Mouse (Mus musculus) lung, adult 18-20 months (tissue): ENCODE results near the gene Wfikkn2.

Source experiments
- DNase-seq, 2 experiments: peaks; one replicate each; pipeline ENCODE4 v3.0.0; 2022; ENCODE audit warnings: mixed read lengths in 2 of 2

Wfikkn2 gene

GRCm38 (mm10) chr11:94216247-94216646, 29.6 kb downstream of the Wfikkn2 start:
- no peak for DNase-seq

- DNase-seq: no peak
These were observed 30.2 kb downstream of the Wfikkn2 start for GRCm38 (mm10) chr11:94215581-94215980.

GRCm38 (mm10) chr11:94213735-94214594, 31.8 kb downstream of the Wfikkn2 start:
- DNase-seq: peak in 1 of 2 experiments; percentile 20

GRCm38 (mm10) chr11:94212997-94213396, 32.8 kb downstream of the Wfikkn2 start:
- no peak for DNase-seq

- DNase-seq: no peak
These were observed 33.3 kb downstream of the Wfikkn2 start for GRCm38 (mm10) chr11:94212489-94212836.

- peak; percentile 76 to 82 for DNase-seq
These were observed 33.9 kb downstream of the Wfikkn2 start for GRCm38 (mm10) chr11:94211651-94212488.

- DNase-seq: peak; percentile 99
These were observed 34.6 kb downstream of the Wfikkn2 start, which contains the start of gene Tob1 for GRCm38 (mm10) chr11:94211124-94211603. Tob1 (plus strand) TSS chr11:94211454.

- peak; percentile 96 to 97 for DNase-seq
These were observed 35.4 kb downstream of the Wfikkn2 start for GRCm38 (mm10) chr11:94210191-94211086.

- peak; percentile 50 to 61 for DNase-seq
These were observed 36.1 kb downstream of the Wfikkn2 start for GRCm38 (mm10) chr11:94209695-94210131.

- no peak for DNase-seq
These were observed 36.8 kb downstream of the Wfikkn2 start for GRCm38 (mm10) chr11:94208811-94209675.

- no peak for DNase-seq
These were observed 39.2 kb downstream of the Wfikkn2 start for GRCm38 (mm10) chr11:94206398-94207114.

GRCm38 (mm10) chr11:94203066-94203465, 42.7 kb downstream of the Wfikkn2 start:
- DNase-seq: no peak

- no peak for DNase-seq
These were observed 43.7 kb downstream of the Wfikkn2 start for GRCm38 (mm10) chr11:94202106-94202505.

GRCm38 (mm10) chr11:94200422-94200821, 45.4 kb downstream of the Wfikkn2 start:
- DNase-seq: no peak

GRCm38 (mm10) chr11:94199771-94200170, 46.0 kb downstream of the Wfikkn2 start:
- no peak for DNase-seq

- no peak for DNase-seq
These were observed 47.2 kb downstream of the Wfikkn2 start for GRCm38 (mm10) chr11:94198405-94199146.

GRCm38 (mm10) chr11:94196311-94196710, 49.5 kb downstream of the Wfikkn2 start:
- no peak for DNase-seq

- no peak for DNase-seq
These were observed 52.7 kb downstream of the Wfikkn2 start for GRCm38 (mm10) chr11:94193109-94193508.

GRCm38 (mm10) chr11:94190665-94191064, 55.1 kb downstream of the Wfikkn2 start:
- DNase-seq: peak; percentile 16 to 32

GRCm38 (mm10) chr11:94189579-94189978, 56.2 kb downstream of the Wfikkn2 start:
- DNase-seq: no peak
